Mouse (Mus musculus): ENCODE measurements around the gene Rpl38. TPM values are rescaled to one million over a fixed set of nuclear protein-coding genes. Genes with fewer than 3 reads are reported as not detected.

The Rpl38 gene
- polyA plus RNA-seq, 1 experiment from 2014 or later, result 938 TPM

- no peak overlapping the region for H3K4me2 ChIP-seq (ENCODE audit: low read depth, low read length)
- H3K36me3 ChIP-seq (replicated peaks; ENCODE audit: control insufficient read depth, insufficient read depth, low read depth, low read length), result no peaks in the 10 kb centered on the region
- no peaks in the 10 kb centered on the region for H3K27me3 ChIP-seq (ENCODE audit: control insufficient read depth, insufficient read depth, low read length)
- ATAC-seq (replicated peaks; ENCODE audit: insufficient number of reproducible peaks, low FRiP score, low TSS enrichment, low read depth) (no peak), DNase-seq (ENCODE audit: low spot score) (no peak)
- H3K4me3 ChIP-seq (ENCODE audit: low read depth, low read length), result no peak overlapping the region
- no peaks in the 10 kb centered on the region for H3K9me3 ChIP-seq (replicated peaks; ENCODE audit: control insufficient read depth, low read length)
- H3K27ac ChIP-seq (replicated peaks; ENCODE audit: low read depth, low read length), result no peak overlapping the region
- H3K9ac ChIP-seq (replicated peaks; ENCODE audit: low read length), result no peak overlapping the region
- 57% methylated on average over 4 of the region's 4 CpGs for WGBS
- H3K4me1 ChIP-seq (ENCODE audit: control insufficient read depth, insufficient read depth, low read length), result no peaks in the 10 kb centered on the region
These were observed 18.8 kb upstream of the Rpl38 start for GRCm38 (mm10) chr11:114649510-114649909.

- Histone ChIP-seq H3K4me1 (ENCODE audit: control insufficient read depth, insufficient read depth, low read length) (no peaks in the 10 kb centered on the region), H3K36me3 (replicated peaks; ENCODE audit: control insufficient read depth, insufficient read depth, low read depth, low read length) (no peaks in the 10 kb centered on the region), H3K4me2 (ENCODE audit: low read depth, low read length) (no peak overlapping the region), H3K27me3 (ENCODE audit: control insufficient read depth, insufficient read depth, low read length) (no peaks in the 10 kb centered on the region), H3K4me3 (ENCODE audit: low read depth, low read length) (no peak overlapping the region), H3K9me3 (replicated peaks; ENCODE audit: control insufficient read depth, low read length) (no peaks in the 10 kb centered on the region), H3K9ac (replicated peaks; ENCODE audit: low read length) (no peak overlapping the region), H3K27ac (replicated peaks; ENCODE audit: low read depth, low read length) (no peak overlapping the region)
- DNase-seq (ENCODE audit: low spot score) (peak; percentile 79), ATAC-seq (replicated peaks; ENCODE audit: insufficient number of reproducible peaks, low FRiP score, low TSS enrichment, low read depth) (no peak)
- WGBS, result 6% methylated on average over 16 of the region's 16 CpGs
These were observed 15.8 kb upstream of the Rpl38 start for GRCm38 (mm10) chr11:114652531-114652930.

GRCm38 (mm10) chr11:114653664-114654063 is 14.7 kb upstream of the Rpl38 start:
- Histone ChIP-seq H3K27me3 (ENCODE audit: control insufficient read depth, insufficient read depth, low read length) (no peaks in the 10 kb centered on the region), H3K36me3 (replicated peaks; ENCODE audit: control insufficient read depth, insufficient read depth, low read depth, low read length) (no peaks in the 10 kb centered on the region), H3K9me3 (replicated peaks; ENCODE audit: control insufficient read depth, low read length) (no peaks in the 10 kb centered on the region), H3K4me3 (ENCODE audit: low read depth, low read length) (no peak overlapping the region), H3K27ac (replicated peaks; ENCODE audit: low read depth, low read length) (no peak overlapping the region), H3K9ac (replicated peaks; ENCODE audit: low read length) (no peak overlapping the region), H3K4me2 (ENCODE audit: low read depth, low read length) (no peak overlapping the region), H3K4me1 (ENCODE audit: control insufficient read depth, insufficient read depth, low read length) (no peaks in the 10 kb centered on the region)
- ATAC-seq (replicated peaks; ENCODE audit: insufficient number of reproducible peaks, low FRiP score, low TSS enrichment, low read depth) (no peak), DNase-seq (ENCODE audit: low spot score) (no peak)
- 83% methylated on average over 6 of the region's 6 CpGs for WGBS

GRCm38 (mm10) chr11:114654552-114654951 is 13.8 kb upstream of the Rpl38 start:
- DNase-seq (ENCODE audit: low spot score) (no peak), ATAC-seq (replicated peaks; ENCODE audit: insufficient number of reproducible peaks, low FRiP score, low TSS enrichment, low read depth) (no peak)
- no peak overlapping the region for H3K27ac ChIP-seq (replicated peaks; ENCODE audit: low read depth, low read length)
- H3K4me1 ChIP-seq (ENCODE audit: control insufficient read depth, insufficient read depth, low read length), result no peaks in the 10 kb centered on the region
- no peaks in the 10 kb centered on the region for H3K9me3 ChIP-seq (replicated peaks; ENCODE audit: control insufficient read depth, low read length)
- H3K9ac ChIP-seq (replicated peaks; ENCODE audit: low read length), result no peak overlapping the region
- no peaks in the 10 kb centered on the region for H3K27me3 ChIP-seq (ENCODE audit: control insufficient read depth, insufficient read depth, low read length)
- no peak overlapping the region for H3K4me2 ChIP-seq (ENCODE audit: low read depth, low read length)
- H3K4me3 ChIP-seq (ENCODE audit: low read depth, low read length), result no peak overlapping the region
- H3K36me3 ChIP-seq (replicated peaks; ENCODE audit: control insufficient read depth, insufficient read depth, low read depth, low read length), result no peaks in the 10 kb centered on the region
- WGBS, result 55% methylated on average over 5 of the region's 5 CpGs

GRCm38 (mm10) chr11:114655350-114656008 is 12.8 kb upstream of the Rpl38 start:
- no peaks in the 10 kb centered on the region for H3K27me3 ChIP-seq (ENCODE audit: control insufficient read depth, insufficient read depth, low read length)
- ATAC-seq (replicated peaks; ENCODE audit: insufficient number of reproducible peaks, low FRiP score, low TSS enrichment, low read depth) (no peak), DNase-seq (ENCODE audit: low spot score) (no peak)
- H3K4me2 ChIP-seq (ENCODE audit: low read depth, low read length), result no peak overlapping the region
- WGBS, result 84% methylated on average over 7 of the region's 7 CpGs
- no peaks in the 10 kb centered on the region for H3K4me1 ChIP-seq (ENCODE audit: control insufficient read depth, insufficient read depth, low read length)
- no peaks in the 10 kb centered on the region for H3K36me3 ChIP-seq (replicated peaks; ENCODE audit: control insufficient read depth, insufficient read depth, low read depth, low read length)
- no peak overlapping the region for H3K4me3 ChIP-seq (ENCODE audit: low read depth, low read length)
- no peaks in the 10 kb centered on the region for H3K9me3 ChIP-seq (replicated peaks; ENCODE audit: control insufficient read depth, low read length)
- H3K27ac ChIP-seq (replicated peaks; ENCODE audit: low read depth, low read length), result no peak overlapping the region
- H3K9ac ChIP-seq (replicated peaks; ENCODE audit: low read length), result no peak overlapping the region

GRCm38 (mm10) chr11:114656994-114657644 is 11.2 kb upstream of the Rpl38 start:
- H3K4me2 ChIP-seq (ENCODE audit: low read depth, low read length), result no peak overlapping the region
- H3K36me3 ChIP-seq (replicated peaks; ENCODE audit: control insufficient read depth, insufficient read depth, low read depth, low read length), result no peaks in the 10 kb centered on the region
- DNase-seq (ENCODE audit: low spot score), result no peak
- no peaks in the 10 kb centered on the region for H3K4me1 ChIP-seq (ENCODE audit: control insufficient read depth, insufficient read depth, low read length)
- ATAC-seq (replicated peaks; ENCODE audit: insufficient number of reproducible peaks, low FRiP score, low TSS enrichment, low read depth), result 0 out of 2 replicates have a peak, but pooled peaks have one; percentile 48
- no peak overlapping the region for H3K4me3 ChIP-seq (ENCODE audit: low read depth, low read length)
- no peak overlapping the region for H3K27ac ChIP-seq (replicated peaks; ENCODE audit: low read depth, low read length)
- no peaks in the 10 kb centered on the region for H3K9me3 ChIP-seq (replicated peaks; ENCODE audit: control insufficient read depth, low read length)
- no peak overlapping the region for H3K9ac ChIP-seq (replicated peaks; ENCODE audit: low read length)
- H3K27me3 ChIP-seq (ENCODE audit: control insufficient read depth, insufficient read depth, low read length), result no peaks in the 10 kb centered on the region
- 44% methylated on average over 24 of the region's 27 CpGs for WGBS

GRCm38 (mm10) chr11:114657737-114658136 is 10.6 kb upstream of the Rpl38 start:
- no peak overlapping the region for H3K27ac ChIP-seq (replicated peaks; ENCODE audit: low read depth, low read length)
- H3K27me3 ChIP-seq (ENCODE audit: control insufficient read depth, insufficient read depth, low read length), result no peaks in the 10 kb centered on the region
- H3K9ac ChIP-seq (replicated peaks; ENCODE audit: low read length), result no peak overlapping the region
- no peak overlapping the region for H3K4me2 ChIP-seq (ENCODE audit: low read depth, low read length)
- no peak overlapping the region for H3K4me3 ChIP-seq (ENCODE audit: low read depth, low read length)
- WGBS, result 22% methylated on average over 7 of the region's 7 CpGs
- no peaks in the 10 kb centered on the region for H3K4me1 ChIP-seq (ENCODE audit: control insufficient read depth, insufficient read depth, low read length)
- H3K9me3 ChIP-seq (replicated peaks; ENCODE audit: control insufficient read depth, low read length), result no peaks in the 10 kb centered on the region
- no peaks in the 10 kb centered on the region for H3K36me3 ChIP-seq (replicated peaks; ENCODE audit: control insufficient read depth, insufficient read depth, low read depth, low read length)
- DNase-seq (ENCODE audit: low spot score) (peak; percentile 61), ATAC-seq (replicated peaks; ENCODE audit: insufficient number of reproducible peaks, low FRiP score, low TSS enrichment, low read depth) (no peak)

- WGBS, result 90% methylated on average over 14 of the region's 14 CpGs
- no peak overlapping the region for H3K9ac ChIP-seq (replicated peaks; ENCODE audit: low read length)
- H3K9me3 ChIP-seq (replicated peaks; ENCODE audit: control insufficient read depth, low read length), result no peaks in the 10 kb centered on the region
- no peaks in the 10 kb centered on the region for H3K27me3 ChIP-seq (ENCODE audit: control insufficient read depth, insufficient read depth, low read length)
- no peak overlapping the region for H3K4me2 ChIP-seq (ENCODE audit: low read depth, low read length)
- no peak overlapping the region for H3K4me3 ChIP-seq (ENCODE audit: low read depth, low read length)
- H3K36me3 ChIP-seq (replicated peaks; ENCODE audit: control insufficient read depth, insufficient read depth, low read depth, low read length), result no peaks in the 10 kb centered on the region
- H3K27ac ChIP-seq (replicated peaks; ENCODE audit: low read depth, low read length), result no peak overlapping the region
- ATAC-seq (replicated peaks; ENCODE audit: insufficient number of reproducible peaks, low FRiP score, low TSS enrichment, low read depth), result no peak
- H3K4me1 ChIP-seq (ENCODE audit: control insufficient read depth, insufficient read depth, low read length), result no peaks in the 10 kb centered on the region
- no peak for DNase-seq (ENCODE audit: low spot score)
These were observed 6.2 kb upstream of the Rpl38 start for GRCm38 (mm10) chr11:114662161-114662560.

Measured in embryonic facial prominence, embryonic 11.5 days (tissue).